Mouse (Mus musculus) cerebellum, postnatal 36 days (tissue): ENCODE measurements around the gene Olfr70.

ENCODE experiments used
- DNase-seq, 2 experiments: peaks; one replicate each; pipeline ENCODE4 v3.0.0; 2021 to 2022; ENCODE audit warnings: mixed read lengths in 2 of 2

Gene Olfr70

GRCm38 (mm10) chr4:43700707-43701106, at the start of gene Olfr70:
Olfr70 (minus strand) TSS chr4:43700807.
- no peak for DNase-seq

DNA sequence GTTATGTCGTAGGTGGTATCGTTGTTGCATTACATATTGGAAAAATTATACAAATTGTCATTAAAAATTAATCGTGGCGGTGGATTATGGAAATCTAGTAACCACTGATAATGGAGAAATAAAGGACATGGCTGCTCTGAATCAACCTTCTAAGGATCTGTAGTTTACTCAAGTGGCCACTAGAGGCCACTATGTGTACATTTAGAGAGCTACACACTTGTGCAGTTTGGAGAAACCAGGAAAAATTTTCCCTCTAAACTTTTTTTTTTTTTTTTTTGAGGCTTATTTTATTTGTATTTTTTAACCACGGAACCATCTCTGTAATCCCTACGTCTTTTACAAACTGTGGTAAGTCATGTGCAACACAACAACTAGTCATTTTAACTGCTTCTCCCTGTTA, 44.6 kb upstream of the Olfr70 start:
- peak in 1 of 2 experiments; percentile 14 for DNase-seq

GRCm38 (mm10) chr4:43743099-43743498, 42.5 kb upstream of the Olfr70 start:
- no peak for DNase-seq

GRCm38 (mm10) chr4:43742637-43743036, 42.0 kb upstream of the Olfr70 start:
- DNase-seq: no peak

DNA sequence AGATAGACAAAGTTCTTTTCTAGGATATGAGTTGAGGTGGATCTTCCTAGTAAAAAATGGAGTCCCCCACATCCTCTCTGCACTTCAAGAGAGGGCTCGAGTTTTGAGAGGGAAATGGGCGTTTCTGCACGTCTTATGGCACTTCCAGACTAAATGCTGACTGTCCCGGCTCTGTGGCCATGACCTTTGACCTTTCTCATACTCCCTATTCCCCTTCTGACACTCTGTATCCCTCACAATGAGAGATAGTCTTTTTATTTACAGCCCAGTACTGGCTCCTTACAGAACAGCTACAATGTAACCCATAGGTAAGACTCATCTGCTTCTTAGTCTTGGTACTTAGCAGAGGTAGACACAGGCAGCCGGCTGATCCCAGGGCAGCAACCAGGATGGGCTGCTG, 40.9 kb upstream of the Olfr70 start:
- no peak for DNase-seq

DNA sequence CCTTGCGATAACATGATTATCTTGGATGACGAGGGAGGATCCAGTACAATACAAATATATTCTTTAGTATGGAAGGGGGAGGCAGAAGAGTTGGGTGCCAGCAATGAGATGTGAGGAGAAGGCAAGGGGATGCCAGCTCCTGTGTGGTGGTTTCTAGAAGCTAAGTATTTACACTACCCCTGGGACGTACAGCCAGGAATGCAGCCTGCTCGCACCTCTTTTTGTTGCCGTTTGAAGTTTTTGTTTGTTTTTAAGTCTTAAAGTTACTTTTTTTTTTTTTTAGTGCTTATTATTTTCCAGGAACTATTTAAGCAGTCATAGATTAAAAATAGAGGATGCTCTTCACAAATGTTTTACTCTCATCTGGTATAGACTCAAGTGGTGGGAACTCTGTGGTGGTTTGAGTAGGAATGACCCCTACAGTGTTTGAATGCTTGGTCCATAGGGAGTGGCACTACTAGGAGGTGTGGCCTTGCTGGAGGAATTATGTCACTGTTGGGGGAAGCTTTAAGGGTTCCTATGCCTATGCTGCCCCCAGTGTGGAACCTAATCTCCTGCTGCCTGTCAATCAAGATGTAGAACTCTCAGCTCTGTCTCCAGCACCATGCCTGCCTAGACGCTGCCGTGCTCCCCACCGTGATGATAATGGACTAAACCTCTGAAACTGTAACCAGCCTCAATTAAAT, 38.5 kb upstream of the Olfr70 start:
- DNase-seq: no peak

DNA sequence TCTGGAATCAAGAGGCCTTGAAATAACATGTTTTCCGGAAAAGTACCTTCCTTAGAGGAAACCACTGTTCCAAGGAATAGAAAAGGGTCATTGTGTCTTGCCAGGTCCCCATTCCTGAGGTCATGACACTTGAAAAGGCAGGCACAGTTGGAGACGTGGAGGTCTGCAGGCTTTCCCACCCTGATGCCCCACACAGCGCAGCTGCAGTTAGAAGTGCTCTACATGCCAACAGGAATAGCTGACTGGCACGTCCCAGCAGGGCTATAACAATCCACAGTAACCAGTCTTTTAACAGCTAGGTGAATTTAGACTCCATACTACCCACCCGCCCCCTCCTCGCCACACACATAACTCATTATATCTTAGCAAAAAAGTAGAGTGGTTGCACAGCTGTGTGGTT, 36.5 kb upstream of the Olfr70 start:
- no peak for DNase-seq

DNA sequence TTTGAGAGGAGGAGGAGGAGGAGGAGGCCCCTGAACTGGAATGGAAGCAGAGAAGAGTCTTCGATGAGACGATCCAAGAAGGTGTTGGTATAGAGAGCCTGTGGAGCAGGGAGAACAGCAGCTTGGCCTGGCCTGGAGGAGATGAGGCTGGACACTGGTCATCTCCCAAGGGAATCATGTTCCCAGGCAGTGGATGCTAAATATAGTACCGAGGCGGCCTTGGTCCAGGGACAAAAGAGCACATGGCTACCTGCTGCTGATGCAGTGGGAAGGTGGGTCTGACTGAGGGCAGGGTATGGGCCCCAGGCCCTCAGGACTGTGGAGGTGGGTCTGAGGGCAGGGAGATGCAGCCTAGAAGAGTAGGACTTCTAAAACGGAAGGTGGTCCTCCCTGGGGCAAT, 32.6 kb upstream of the Olfr70 start:
- DNase-seq: no peak

GRCm38 (mm10) chr4:43732171-43732570, 31.6 kb upstream of the Olfr70 start:
- no peak for DNase-seq

GRCm38 (mm10) chr4:43730750-43731297, 30.2 kb upstream of the Olfr70 start:
- no peak for DNase-seq

GRCm38 (mm10) chr4:43729794-43730550, 29.4 kb upstream of the Olfr70 start, which contains the start of gene Spaar:
Spaar (plus strand) TSS chr4:43730034.
- no peak for DNase-seq

DNA sequence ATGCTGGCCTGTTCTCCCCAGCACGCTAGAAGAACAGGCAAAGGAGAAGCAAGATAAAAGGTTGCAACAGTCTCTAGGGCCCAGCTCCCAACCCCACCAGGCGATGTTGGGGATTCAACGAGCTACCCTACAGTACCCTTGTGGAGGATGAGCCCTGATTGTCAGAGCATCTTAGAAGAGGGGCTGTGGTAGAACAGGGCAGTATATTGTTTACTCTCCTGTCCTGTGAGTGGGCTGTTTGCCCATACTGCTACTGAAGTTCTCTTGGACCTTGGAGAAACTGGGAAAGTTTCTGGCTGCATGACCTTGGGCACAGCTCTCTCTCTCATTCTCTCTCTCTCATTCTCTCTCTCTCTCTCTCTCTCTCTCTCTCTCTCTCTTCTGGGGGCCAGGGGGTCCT, 28.5 kb upstream of the Olfr70 start:
- no peak for DNase-seq

- DNase-seq: no peak
Observed at GRCm38 (mm10) chr4:43728576-43728954, 28.0 kb upstream of the Olfr70 start.

DNA sequence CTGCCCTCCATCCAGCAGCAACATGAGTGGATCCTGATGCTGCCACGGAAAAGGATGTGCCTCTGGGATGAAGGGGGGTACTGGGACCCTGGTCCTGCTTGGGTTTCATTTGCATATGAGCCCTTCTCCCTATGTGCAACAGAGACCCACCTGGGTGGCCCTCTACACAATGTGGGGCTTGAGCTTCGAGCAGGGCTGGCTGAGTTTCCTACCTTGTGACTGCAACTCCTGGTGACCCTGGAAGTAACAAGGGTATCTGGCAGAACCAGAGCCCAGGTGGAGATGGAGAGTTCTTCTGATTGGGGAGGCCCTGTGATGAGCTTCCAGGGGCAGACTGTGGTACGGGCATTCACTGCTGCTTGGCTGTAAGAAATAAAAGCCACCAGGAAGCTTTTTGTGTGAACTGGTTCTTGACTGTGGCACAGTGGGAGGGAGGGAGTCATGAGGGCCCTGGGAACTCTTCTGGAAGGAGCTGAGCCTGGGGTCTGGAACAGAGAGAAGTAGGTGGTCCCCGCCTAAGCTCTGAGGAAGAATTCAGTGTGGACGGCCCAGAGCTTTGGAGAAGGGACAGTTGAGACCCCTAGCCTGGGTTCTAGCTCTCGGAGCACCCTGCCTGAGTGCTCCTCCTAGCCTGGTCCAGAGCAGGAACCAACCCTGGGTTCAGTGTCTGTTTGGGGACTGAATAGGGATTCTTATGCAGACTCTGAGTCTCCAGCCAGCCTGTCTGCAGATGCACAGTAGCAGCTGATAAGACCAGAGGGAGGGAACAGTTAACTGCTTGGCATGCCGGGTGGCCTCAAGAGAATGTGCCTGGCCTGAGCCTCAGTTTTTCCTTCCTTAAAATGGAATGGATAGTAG, 27.3 kb upstream of the Olfr70 start:
- DNase-seq: no peak

GRCm38 (mm10) chr4:43726995-43727394, 26.4 kb upstream of the Olfr70 start, which contains the start of gene Hrct1:
Hrct1 (plus strand) TSS chr4:43727188.
- no peak for DNase-seq

DNA sequence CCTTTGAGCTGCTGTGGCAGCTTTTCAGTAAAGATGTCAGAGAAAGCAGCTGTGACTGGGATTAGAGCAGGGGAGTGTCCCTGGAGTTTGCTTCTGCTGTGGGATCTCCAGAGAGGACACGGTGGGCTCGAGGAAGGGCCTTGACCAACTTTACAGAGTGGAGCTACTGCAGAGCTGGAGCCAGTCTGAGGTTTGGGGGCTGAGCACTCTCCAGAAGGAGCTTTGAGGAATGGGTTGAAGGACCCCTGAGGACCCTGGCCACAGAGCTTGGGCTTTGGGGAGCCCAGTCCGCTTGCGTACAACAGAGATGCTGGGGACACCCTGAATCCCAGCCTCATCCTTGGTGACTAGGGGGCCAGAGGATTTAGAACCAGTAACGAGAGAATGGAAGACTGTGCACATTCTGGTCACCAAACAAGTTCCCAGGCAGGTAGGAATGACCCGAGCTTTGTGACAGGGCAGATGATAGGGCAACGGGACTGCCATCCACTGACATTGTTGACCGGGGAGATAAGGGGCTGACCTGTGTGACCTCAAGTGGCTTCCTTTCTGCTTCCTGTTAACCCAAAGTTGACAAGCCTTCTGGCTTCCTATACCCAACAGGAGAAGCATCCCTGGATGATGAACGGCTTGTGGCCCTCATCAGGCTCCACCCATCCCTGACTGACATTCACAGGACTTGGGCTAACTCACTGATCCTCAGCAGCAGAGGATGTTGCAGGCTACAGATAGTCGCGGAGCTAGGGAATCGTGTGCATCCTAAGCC, 25.8 kb upstream of the Olfr70 start:
- no peak for DNase-seq

DNA sequence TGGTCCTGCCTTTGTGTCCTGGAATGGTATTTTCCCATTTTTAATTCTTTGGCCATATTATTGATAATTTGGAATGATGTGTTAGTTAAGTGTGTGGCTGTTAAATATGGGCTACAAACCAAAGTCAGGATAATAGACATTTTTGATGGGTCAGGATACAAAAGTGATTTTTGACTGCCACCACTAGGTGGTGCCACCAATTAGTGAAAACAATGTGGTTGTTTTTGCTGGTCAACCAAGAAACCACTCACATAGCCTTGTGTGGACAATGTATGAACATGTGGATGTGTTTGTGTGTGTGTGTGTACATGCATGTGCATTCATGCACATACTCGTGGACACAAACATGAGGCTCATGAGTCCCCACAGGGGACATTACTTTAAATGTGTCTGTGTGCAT, 24.2 kb upstream of the Olfr70 start:
- peak in 1 of 2 experiments; percentile 20 for DNase-seq

- no peak for DNase-seq
Observed at GRCm38 (mm10) chr4:43722191-43722590, 21.6 kb upstream of the Olfr70 start.

GRCm38 (mm10) chr4:43720491-43721228, 20.1 kb upstream of the Olfr70 start:
- DNase-seq: no peak

- DNase-seq: no peak
Observed at GRCm38 (mm10) chr4:43713652-43714219, 13.1 kb upstream of the Olfr70 start.

DNA sequence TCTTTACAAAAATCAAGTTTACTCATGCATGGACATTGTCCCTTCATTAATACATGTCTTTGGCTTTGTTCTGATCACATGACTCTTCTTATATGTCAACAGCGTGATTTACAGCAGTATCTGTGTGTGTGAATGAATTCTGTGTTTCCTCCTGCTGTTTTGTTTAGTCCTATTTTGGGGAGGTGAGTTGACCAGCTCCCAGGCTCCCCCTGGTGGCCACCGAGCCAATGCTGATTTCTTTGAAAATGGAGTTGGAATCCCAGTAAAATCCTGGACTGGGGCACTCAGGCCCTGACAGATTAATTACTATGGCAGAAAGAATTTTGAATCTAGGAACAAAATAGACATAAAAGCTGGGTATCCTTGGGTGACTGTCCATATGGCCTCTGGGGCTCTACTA, 11.2 kb upstream of the Olfr70 start:
- DNase-seq: peak; percentile 92
